ENCODE assay signal across 16 mouse cellular contexts in the genomic region with DNA sequence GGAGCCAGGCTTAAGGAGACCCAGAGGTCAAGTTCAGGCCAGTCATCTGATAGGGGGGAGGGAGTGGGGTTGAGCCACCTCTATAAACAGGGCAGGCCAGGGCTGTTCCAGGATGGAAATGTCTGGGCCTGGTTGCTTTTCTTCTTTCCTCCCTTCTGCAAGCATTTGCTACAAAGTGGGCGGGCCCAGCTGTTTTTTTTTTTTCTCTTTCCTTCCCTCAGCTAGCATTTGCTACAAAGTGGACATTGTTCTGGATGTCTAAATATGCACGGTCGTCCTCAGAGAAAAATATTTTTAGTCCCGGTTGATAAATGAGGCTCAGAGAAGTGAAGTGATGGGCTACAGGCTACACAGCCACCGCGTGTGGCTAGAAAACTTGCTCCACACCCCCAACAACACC. TPM values are rescaled to one million over a fixed set of nuclear protein-coding genes. Genes with fewer than 3 reads are reported as not detected.
DNase-seq lines count a peak whose midpoint lies in the region; ATAC-seq and TF ChIP-seq lines count a peak whose summit lies in the region.
"Had no signal": no experiment of that assay in that cellular context is flagged by ENCODE, and none has a peak within 500 bp of the region (broad histone marks: within the 10 kb centered on the region; RNA-seq: fewer than 3 reads in every experiment).

No protein-coding gene starts in this region.

- H3K9ac ChIP-seq in hindbrain, embryonic 12.5 days, result no peak overlapping the region; the same call in 1 of the 2 replicates
- 0 out of 2 replicates have a peak overlapping the region, but pooled peaks have one; percentile 31 for H3K9ac ChIP-seq in neural tube, embryonic 13.5 days
- no peak overlapping the region for H3K9ac ChIP-seq in neural tube, embryonic 15.5 days (replicated peaks)
- H3K9ac ChIP-seq in limb, embryonic 14.5 days (ENCODE audit: low read depth, low read length, severe bottlenecking), result 0 out of 2 replicates have a peak overlapping the region, but pooled peaks have one; percentile 16
- H3K9ac ChIP-seq: forebrain, embryonic 13.5 days; liver, embryonic 15.5 days had no signal

- H3K27me3 ChIP-seq in hindbrain, embryonic 10.5 days (ENCODE audit: insufficient read depth, poor library complexity, severe bottlenecking), result peaks cover 8% of the 10 kb centered on the region; the same call in 1 of the 2 replicates
- H3K27me3 ChIP-seq in hindbrain, embryonic 12.5 days, result no peaks in the 10 kb centered on the region
- H3K27me3 ChIP-seq in neural tube, embryonic 13.5 days, result no peaks in the 10 kb centered on the region
- H3K27me3 ChIP-seq in neural tube, embryonic 15.5 days (replicated peaks), result no peaks in the 10 kb centered on the region
- peaks cover 5% of the 10 kb centered on the region; the same call in 1 of the 2 replicates for H3K27me3 ChIP-seq in embryonic facial prominence, embryonic 10.5 days (replicated peaks; ENCODE audit: low read depth, poor library complexity, severe bottlenecking)
- H3K27me3 ChIP-seq in limb, embryonic 14.5 days (ENCODE audit: control insufficient read depth, insufficient read depth, low read length), result no peaks in the 10 kb centered on the region
- H3K27me3 ChIP-seq: forebrain, embryonic 13.5 days; liver, embryonic 15.5 days had no signal

- no peak for DNase-seq in hindbrain, embryonic 10.5 days (ENCODE audit: low spot score)
- no peak for DNase-seq in embryonic facial prominence, embryonic 10.5 days (ENCODE audit: low spot score)
- no peak for DNase-seq in limb, embryonic 14.5 days (ENCODE audit: low spot score)
- no peak for DNase-seq in adrenal gland, postnatal 25 days
- DNase-seq: adrenal gland, adult 8-10 months; cerebellum, postnatal 14 days; lung, postnatal 4 days; midbrain, embryonic 14.5 days had no signal

- no peaks in the 10 kb centered on the region for H3K36me3 ChIP-seq in hindbrain, embryonic 10.5 days
- no peaks in the 10 kb centered on the region; the same call in 1 of the 2 replicates for H3K36me3 ChIP-seq in hindbrain, embryonic 12.5 days
- H3K36me3 ChIP-seq in neural tube, embryonic 13.5 days, result 0 out of 2 replicates have a peak, but pooled peaks cover 7% of the 10 kb centered on the region
- H3K36me3 ChIP-seq in neural tube, embryonic 15.5 days, result peaks cover 17% of the 10 kb centered on the region
- no peaks in the 10 kb centered on the region for H3K36me3 ChIP-seq in embryonic facial prominence, embryonic 10.5 days (replicated peaks)
- peaks cover 10% of the 10 kb centered on the region for H3K36me3 ChIP-seq in limb, embryonic 14.5 days (ENCODE audit: control insufficient read depth, insufficient read depth, low read length)
- H3K36me3 ChIP-seq: liver, embryonic 15.5 days had no signal

- TF ChIP-seq POLR2A in limb, embryonic 14.5 days (IDR thresholded peaks at IDR 0.05; ENCODE audit: borderline replicate concordance, extremely low read depth, insufficient read depth, insufficient read length), result no peak

- no peak for ATAC-seq in hindbrain, embryonic 12.5 days (ENCODE audit: low FRiP score)
- ATAC-seq in neural tube, embryonic 13.5 days (ENCODE audit: low read depth), result no peak
- ATAC-seq in neural tube, embryonic 15.5 days (ENCODE audit: low FRiP score), result no peak
- ATAC-seq in limb, embryonic 14.5 days (ENCODE audit: low FRiP score, low read depth), result no peak
- no peak for ATAC-seq in inflammation-experienced regulatory T-cells, adult 6 months
- ATAC-seq: forebrain, embryonic 13.5 days; intestine, postnatal 0 days had no signal

- peak overlapping the region; percentile 59; the same call in 1 of the 2 replicates for H3K27ac ChIP-seq in hindbrain, embryonic 10.5 days
- H3K27ac ChIP-seq in hindbrain, embryonic 12.5 days, result no peak overlapping the region
- H3K27ac ChIP-seq in neural tube, embryonic 13.5 days (replicated peaks), result no peak overlapping the region
- H3K27ac ChIP-seq in neural tube, embryonic 15.5 days (replicated peaks), result no peak overlapping the region
- 0 out of 2 replicates have a peak overlapping the region, but pooled peaks have one; percentile 62 for H3K27ac ChIP-seq in embryonic facial prominence, embryonic 10.5 days (replicated peaks)
- no peak overlapping the region for H3K27ac ChIP-seq in limb, embryonic 14.5 days (replicated peaks; ENCODE audit: low read depth, low read length)
- H3K27ac ChIP-seq: forebrain, embryonic 13.5 days; liver, embryonic 15.5 days had no signal

- H3K4me2 ChIP-seq in hindbrain, embryonic 12.5 days (replicated peaks), result no peak overlapping the region
- H3K4me2 ChIP-seq in neural tube, embryonic 13.5 days, result no peak overlapping the region
- H3K4me2 ChIP-seq in neural tube, embryonic 15.5 days, result no peak overlapping the region
- no peak overlapping the region for H3K4me2 ChIP-seq in limb, embryonic 14.5 days (replicated peaks; ENCODE audit: low read depth, low read length, severe bottlenecking)
- H3K4me2 ChIP-seq: forebrain, embryonic 13.5 days; liver, embryonic 15.5 days had no signal

- no peaks in the 10 kb centered on the region for H3K9me3 ChIP-seq in hindbrain, embryonic 10.5 days
- H3K9me3 ChIP-seq in hindbrain, embryonic 12.5 days (replicated peaks), result no peaks in the 10 kb centered on the region
- H3K9me3 ChIP-seq in neural tube, embryonic 13.5 days, result no peaks in the 10 kb centered on the region
- H3K9me3 ChIP-seq in neural tube, embryonic 15.5 days (replicated peaks), result no peaks in the 10 kb centered on the region
- no peaks in the 10 kb centered on the region for H3K9me3 ChIP-seq in embryonic facial prominence, embryonic 10.5 days
- no peaks in the 10 kb centered on the region for H3K9me3 ChIP-seq in limb, embryonic 14.5 days (ENCODE audit: control insufficient read depth, low read length)
- H3K9me3 ChIP-seq: forebrain, embryonic 13.5 days; liver, embryonic 15.5 days had no signal

- WGBS in hindbrain, embryonic 10.5 days, result 77% methylated on average over 6 of the region's 6 CpGs
- WGBS in hindbrain, embryonic 12.5 days, result 52% methylated on average over 6 of the region's 6 CpGs
- WGBS in neural tube, embryonic 13.5 days, result 52% methylated on average over 6 of the region's 6 CpGs
- WGBS in neural tube, embryonic 15.5 days, result 61% methylated on average over 6 of the region's 6 CpGs
- 64% methylated on average over 6 of the region's 6 CpGs for WGBS in embryonic facial prominence, embryonic 10.5 days
- WGBS in limb, embryonic 14.5 days, result 56% methylated on average over 6 of the region's 6 CpGs

- H3K4me3 ChIP-seq in hindbrain, embryonic 10.5 days, result no peak overlapping the region
- no peak overlapping the region for H3K4me3 ChIP-seq in hindbrain, embryonic 12.5 days
- no peak overlapping the region for H3K4me3 ChIP-seq in neural tube, embryonic 13.5 days
- no peak overlapping the region for H3K4me3 ChIP-seq in neural tube, embryonic 15.5 days (replicated peaks)
- no peak overlapping the region for H3K4me3 ChIP-seq in embryonic facial prominence, embryonic 10.5 days
- no peak overlapping the region for H3K4me3 ChIP-seq in limb, embryonic 14.5 days (replicated peaks; ENCODE audit: low read length)
- H3K4me3 ChIP-seq: forebrain, embryonic 13.5 days; liver, embryonic 15.5 days had no signal

- peaks cover 43% of the 10 kb centered on the region for H3K4me1 ChIP-seq in hindbrain, embryonic 10.5 days (replicated peaks)
- H3K4me1 ChIP-seq in hindbrain, embryonic 12.5 days, result peaks cover 37% of the 10 kb centered on the region
- H3K4me1 ChIP-seq in neural tube, embryonic 13.5 days (replicated peaks), result peaks cover 40% of the 10 kb centered on the region
- H3K4me1 ChIP-seq in neural tube, embryonic 15.5 days, result peaks cover 20% of the 10 kb centered on the region
- peaks cover 31% of the 10 kb centered on the region for H3K4me1 ChIP-seq in embryonic facial prominence, embryonic 10.5 days
- H3K4me1 ChIP-seq in limb, embryonic 14.5 days (ENCODE audit: control insufficient read depth, insufficient read depth, low read length), result peaks cover 19% of the 10 kb centered on the region

RNA-seq across cellular contexts. Expression of a gene that starts 13.3 kb away (rescaled TPM):
- 6.2 and 6.7 TPM in 2 replicates for polyA plus RNA-seq in hindbrain, embryonic 10.5 days (2016; fragmentation: Nextera tagmentation; extraction: Ambion mirVana)
- 9.1 and 10.7 TPM in 2 replicates for polyA plus RNA-seq in hindbrain, embryonic 12.5 days (2016; fragmentation: Nextera tagmentation; extraction: Ambion mirVana)
- polyA plus RNA-seq in neural tube, embryonic 13.5 days (2015; fragmentation: Nextera tagmentation; extraction: Ambion mirVana), result 10.8 and 12.0 TPM in 2 replicates
- polyA plus RNA-seq in neural tube, embryonic 15.5 days (2015; fragmentation: Nextera tagmentation; extraction: Ambion mirVana), result 12.5 and 19.5 TPM in 2 replicates
- 5.5 and 5.9 TPM in 2 replicates for polyA plus RNA-seq in embryonic facial prominence, embryonic 10.5 days (2016; fragmentation: Nextera tagmentation; extraction: Ambion mirVana)
- 21.7 and 30.9 TPM in 2 replicates for polyA plus RNA-seq in limb, embryonic 14.5 days (2012; rRNA removed)
- 8.0 and 8.4 TPM in 2 replicates for polyA plus RNA-seq in limb, embryonic 14.5 days (2014; fragmentation: Nextera tagmentation; extraction: Ambion mirVana)
- 16.9 and 26.0 TPM in 2 replicates for total RNA-seq in adrenal gland, postnatal 25 days (2021)
- polyA plus RNA-seq in inflammation-experienced regulatory T-cells, adult 6 months (2017; shearing (Covaris generic)), result not detected

RNA-seq across cellular contexts. Expression of a gene that starts 23.3 kb away (rescaled TPM):
- 0.07 and 0.08 TPM in 2 replicates for polyA plus RNA-seq in hindbrain, embryonic 10.5 days (2016; fragmentation: Nextera tagmentation; extraction: Ambion mirVana)
- 0.25 TPM in 2 replicates for polyA plus RNA-seq in hindbrain, embryonic 12.5 days (2016; fragmentation: Nextera tagmentation; extraction: Ambion mirVana)
- 0.25 and 0.29 TPM in 2 replicates for polyA plus RNA-seq in neural tube, embryonic 13.5 days (2015; fragmentation: Nextera tagmentation; extraction: Ambion mirVana)
- 0.15 and 3.5 TPM in 2 replicates for polyA plus RNA-seq in neural tube, embryonic 15.5 days (2015; fragmentation: Nextera tagmentation; extraction: Ambion mirVana)
- 0.06 TPM in 1 of 2 replicates, not detected in the other for polyA plus RNA-seq in embryonic facial prominence, embryonic 10.5 days (2016; fragmentation: Nextera tagmentation; extraction: Ambion mirVana)
- polyA plus RNA-seq in limb, embryonic 14.5 days (2012; rRNA removed), result 7.1 and 9.4 TPM in 2 replicates
- polyA plus RNA-seq in limb, embryonic 14.5 days (2014; fragmentation: Nextera tagmentation; extraction: Ambion mirVana), result 8.7 and 11.6 TPM in 2 replicates
- 0.71 and 0.82 TPM in 2 replicates for total RNA-seq in adrenal gland, postnatal 25 days (2021)
- polyA plus RNA-seq in inflammation-experienced regulatory T-cells, adult 6 months (2017; shearing (Covaris generic)), result not detected
- polyA plus RNA-seq: embryonic facial prominence, embryonic 11.5 days had no signal

RNA-seq across cellular contexts. Expression of a gene that starts 23.8 kb away (rescaled TPM):
- polyA plus RNA-seq in hindbrain, embryonic 10.5 days (2016; fragmentation: Nextera tagmentation; extraction: Ambion mirVana), result 28.8 and 31.3 TPM in 2 replicates
- 41.6 and 43.3 TPM in 2 replicates for polyA plus RNA-seq in hindbrain, embryonic 12.5 days (2016; fragmentation: Nextera tagmentation; extraction: Ambion mirVana)
- 54.5 and 66.0 TPM in 2 replicates for polyA plus RNA-seq in neural tube, embryonic 13.5 days (2015; fragmentation: Nextera tagmentation; extraction: Ambion mirVana)
- 99.0 and 101 TPM in 2 replicates for polyA plus RNA-seq in neural tube, embryonic 15.5 days (2015; fragmentation: Nextera tagmentation; extraction: Ambion mirVana)
- 17.8 and 18.9 TPM in 2 replicates for polyA plus RNA-seq in embryonic facial prominence, embryonic 10.5 days (2016; fragmentation: Nextera tagmentation; extraction: Ambion mirVana)
- 23.4 and 29.1 TPM in 2 replicates for polyA plus RNA-seq in limb, embryonic 14.5 days (2012; rRNA removed)
- polyA plus RNA-seq in limb, embryonic 14.5 days (2014; fragmentation: Nextera tagmentation; extraction: Ambion mirVana), result 46.2 and 47.3 TPM in 2 replicates
- total RNA-seq in adrenal gland, postnatal 25 days (2021), result 92.4 and 108 TPM in 2 replicates
- 10 to 100 TPM; 30.1 to 34.1 (median 30.8) TPM for polyA plus RNA-seq in inflammation-experienced regulatory T-cells, adult 6 months (2017; shearing (Covaris generic))

RNA-seq across cellular contexts. Expression of a gene that starts 48.9 kb away (rescaled TPM):
- polyA plus RNA-seq in hindbrain, embryonic 10.5 days (2016; fragmentation: Nextera tagmentation; extraction: Ambion mirVana), result 29.7 and 33.5 TPM in 2 replicates
- polyA plus RNA-seq in hindbrain, embryonic 12.5 days (2016; fragmentation: Nextera tagmentation; extraction: Ambion mirVana), result 36.8 and 40.9 TPM in 2 replicates
- 31.1 and 32.7 TPM in 2 replicates for polyA plus RNA-seq in neural tube, embryonic 13.5 days (2015; fragmentation: Nextera tagmentation; extraction: Ambion mirVana)
- polyA plus RNA-seq in neural tube, embryonic 15.5 days (2015; fragmentation: Nextera tagmentation; extraction: Ambion mirVana), result 30.5 and 31.3 TPM in 2 replicates
- 38.8 and 40.2 TPM in 2 replicates for polyA plus RNA-seq in embryonic facial prominence, embryonic 10.5 days (2016; fragmentation: Nextera tagmentation; extraction: Ambion mirVana)
- 15.2 and 22.7 TPM in 2 replicates for polyA plus RNA-seq in limb, embryonic 14.5 days (2012; rRNA removed)
- 31.1 and 31.4 TPM in 2 replicates for polyA plus RNA-seq in limb, embryonic 14.5 days (2014; fragmentation: Nextera tagmentation; extraction: Ambion mirVana)
- total RNA-seq in adrenal gland, postnatal 25 days (2021), result 20.1 and 25.4 TPM in 2 replicates
- 10 to 100 TPM; 17.3 to 34.2 (median 22.8) TPM for polyA plus RNA-seq in inflammation-experienced regulatory T-cells, adult 6 months (2017; shearing (Covaris generic))

Comparison
In these comparisons a context has a peak if more than half of its experiments do, and no peak if none do; other contexts are left out.
1. H3K27ac ChIP-seq: peak in hindbrain, embryonic 10.5 days (single experiment) and embryonic facial prominence, embryonic 10.5 days (single experiment); none in hindbrain, embryonic 12.5 days (single experiment), neural tube, embryonic 13.5 days (single experiment), neural tube, embryonic 15.5 days (single experiment) and limb, embryonic 14.5 days (single experiment).
2. H3K9ac ChIP-seq: peak in neural tube, embryonic 13.5 days (single experiment) and limb, embryonic 14.5 days (single experiment); none in hindbrain, embryonic 12.5 days (single experiment) and neural tube, embryonic 15.5 days (single experiment).